Mouse (Mus musculus): Measurements from ENCODE around the gene Pth2r. TPM values are rescaled to one million over a fixed set of nuclear protein-coding genes. Genes with fewer than 3 reads are reported as not detected.

Gene Pth2r
- polyA plus RNA-seq, 1 experiment from 2014 or later = 1.5 TPM

DNA sequence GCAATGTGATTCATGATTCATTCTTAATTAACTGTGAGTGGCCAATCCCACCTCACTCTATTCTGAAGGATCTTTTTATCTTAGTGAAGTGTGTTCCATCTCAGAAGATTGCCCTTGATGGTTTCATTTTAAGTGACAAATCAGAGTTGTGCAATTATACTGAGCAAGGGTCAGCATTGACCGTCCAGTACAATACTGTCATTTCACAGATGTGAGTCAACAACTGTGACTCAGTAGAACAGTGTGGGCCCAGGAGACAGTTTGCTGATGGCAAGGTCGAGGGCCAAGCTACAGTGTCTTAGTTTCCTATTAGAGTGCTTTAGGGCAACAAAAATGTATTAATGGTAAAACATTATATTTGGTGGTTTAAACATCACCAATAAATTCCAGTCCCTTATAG is 55.9 kb downstream of the Pth2r start:
- Histone ChIP-seq H3K9me3 (replicated peaks) (no peaks in the 10 kb centered on the region), H3K9ac (no peak overlapping the region), H3K27me3 (no peaks in the 10 kb centered on the region), H3K4me2 (replicated peaks) (no peak overlapping the region), H3K4me1 (no peaks in the 10 kb centered on the region), H3K36me3 (no peaks in the 10 kb centered on the region), H3K27ac (no peak overlapping the region), H3K4me3 (no peak overlapping the region)
- WGBS = 79% methylated on average over 2 of the region's 2 CpGs
- ATAC-seq (ENCODE audit: low FRiP score) = no peak

DNA sequence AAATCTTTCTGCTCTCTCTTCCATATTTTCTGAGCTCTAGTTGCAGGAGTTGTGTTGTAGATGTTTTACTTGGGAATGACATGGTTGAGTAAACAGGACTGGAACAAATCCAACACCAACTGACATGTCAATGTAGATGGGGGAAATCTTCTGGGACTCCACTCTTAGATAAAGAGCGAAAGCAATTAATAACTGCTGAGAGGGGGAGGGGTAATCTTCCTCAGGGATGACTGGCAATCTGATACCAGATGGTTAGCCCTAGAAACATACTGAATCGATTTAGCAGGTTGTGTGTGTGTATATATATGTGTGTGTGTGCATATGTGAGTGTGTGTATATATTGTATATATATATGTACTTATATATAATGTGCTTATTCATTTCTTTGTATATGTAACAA is 58.4 kb downstream of the Pth2r start:
- no peaks in the 10 kb centered on the region for H3K27me3 ChIP-seq
- ATAC-seq (ENCODE audit: low FRiP score) = peak; percentile 66
- H3K4me2 ChIP-seq (replicated peaks) = no peak overlapping the region
- H3K36me3 ChIP-seq = no peaks in the 10 kb centered on the region
- H3K4me3 ChIP-seq = no peak overlapping the region
- H3K4me1 ChIP-seq = no peaks in the 10 kb centered on the region
- H3K9ac ChIP-seq = no peak overlapping the region
- no peak overlapping the region for H3K27ac ChIP-seq
- no peaks in the 10 kb centered on the region for H3K9me3 ChIP-seq (replicated peaks)
- 53% methylated on average over 2 of the region's 2 CpGs for WGBS

DNA sequence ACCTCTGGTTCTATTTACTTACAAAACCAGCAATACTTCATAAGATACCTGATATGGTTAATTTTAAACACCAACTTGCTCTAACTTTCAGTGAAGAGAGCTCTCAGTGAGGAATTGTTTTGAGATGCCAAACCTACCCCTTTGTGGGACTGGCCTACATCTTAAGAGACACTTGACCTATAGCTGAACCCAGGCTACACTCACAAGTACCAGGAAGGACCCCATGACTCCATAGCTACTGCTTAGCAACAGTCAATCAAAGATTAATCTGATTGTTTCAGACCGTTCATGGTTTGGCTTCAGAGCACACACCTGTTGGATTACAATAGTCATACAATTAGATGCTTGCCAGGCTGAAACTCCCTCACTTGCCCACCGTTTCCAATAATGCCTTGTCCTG is 71.1 kb downstream of the Pth2r start:
- H3K4me3 ChIP-seq = no peak overlapping the region
- no peak for ATAC-seq (ENCODE audit: low FRiP score)

DNA sequence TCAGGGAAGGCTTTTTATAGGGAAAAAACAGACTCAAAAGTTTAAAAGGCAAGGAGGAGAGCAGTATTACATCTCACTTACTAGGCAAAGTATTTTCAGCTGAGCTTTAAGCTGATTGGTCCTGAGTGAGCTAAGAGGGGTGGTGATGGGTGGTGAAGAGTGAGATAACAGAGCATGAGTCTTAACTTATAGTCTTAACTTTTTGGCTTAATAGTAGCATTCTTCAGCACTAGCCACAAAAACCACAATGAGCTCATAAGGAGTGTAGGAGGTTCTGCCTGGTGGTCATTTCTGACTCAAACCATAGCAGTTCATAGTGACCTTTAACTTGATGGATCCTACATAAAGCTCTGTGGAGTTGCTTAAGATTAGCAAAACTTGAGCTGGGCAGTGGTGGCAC is 72.3 kb downstream of the Pth2r start:
- H3K4me1 ChIP-seq = no peaks in the 10 kb centered on the region
- no peaks in the 10 kb centered on the region for H3K36me3 ChIP-seq
- no peak for ATAC-seq (ENCODE audit: low FRiP score)
- H3K9me3 ChIP-seq (replicated peaks) = no peaks in the 10 kb centered on the region
- H3K27ac ChIP-seq = no peak overlapping the region
- H3K4me2 ChIP-seq (replicated peaks) = no peak overlapping the region
- H3K9ac ChIP-seq = no peak overlapping the region
- H3K4me3 ChIP-seq = no peak overlapping the region
- no peaks in the 10 kb centered on the region for H3K27me3 ChIP-seq

More for the DNA sequence above, 71.1 kb downstream of the Pth2r start:
- H3K27ac ChIP-seq = no peak overlapping the region
- no peaks in the 10 kb centered on the region for H3K27me3 ChIP-seq
- no peak overlapping the region for H3K4me2 ChIP-seq (replicated peaks)
- no peaks in the 10 kb centered on the region for H3K36me3 ChIP-seq
- no peak overlapping the region for H3K9ac ChIP-seq
- H3K9me3 ChIP-seq (replicated peaks) = no peaks in the 10 kb centered on the region
- no peaks in the 10 kb centered on the region for H3K4me1 ChIP-seq
- 47% methylated on average over 2 of the region's 2 CpGs for WGBS

DNA sequence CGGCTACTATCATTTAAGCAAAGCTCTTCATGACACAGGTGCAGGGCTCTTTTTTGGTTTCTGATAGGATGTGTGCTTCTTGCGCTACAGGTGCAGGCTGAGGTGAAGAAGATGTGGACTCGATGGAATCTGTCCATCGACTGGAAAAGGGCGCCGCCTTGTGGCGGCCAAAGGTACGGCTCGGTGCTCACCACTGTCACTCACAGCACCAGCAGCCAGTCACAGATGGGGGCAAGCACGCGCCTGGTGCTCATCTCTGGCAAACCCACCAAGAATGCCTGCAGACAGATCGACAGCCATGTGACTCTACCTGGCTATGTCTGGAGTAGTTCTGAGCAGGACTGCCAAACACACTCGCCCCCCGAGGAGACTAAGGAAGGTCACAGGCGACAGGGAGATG is 106.5 kb downstream of the Pth2r start:
- H3K9ac ChIP-seq = no peak overlapping the region
- H3K27me3 ChIP-seq = no peaks in the 10 kb centered on the region
- H3K4me1 ChIP-seq = no peaks in the 10 kb centered on the region
- 39% methylated on average over 15 of the region's 15 CpGs for WGBS
- H3K36me3 ChIP-seq = no peaks in the 10 kb centered on the region
- 0 out of 2 replicates have a peak, but pooled peaks have one; percentile 50 for ATAC-seq (ENCODE audit: low FRiP score)
- no peak overlapping the region for H3K4me2 ChIP-seq (replicated peaks)
- H3K27ac ChIP-seq = no peak overlapping the region
- H3K4me3 ChIP-seq = no peak overlapping the region
- H3K9me3 ChIP-seq (replicated peaks) = no peaks in the 10 kb centered on the region

DNA sequence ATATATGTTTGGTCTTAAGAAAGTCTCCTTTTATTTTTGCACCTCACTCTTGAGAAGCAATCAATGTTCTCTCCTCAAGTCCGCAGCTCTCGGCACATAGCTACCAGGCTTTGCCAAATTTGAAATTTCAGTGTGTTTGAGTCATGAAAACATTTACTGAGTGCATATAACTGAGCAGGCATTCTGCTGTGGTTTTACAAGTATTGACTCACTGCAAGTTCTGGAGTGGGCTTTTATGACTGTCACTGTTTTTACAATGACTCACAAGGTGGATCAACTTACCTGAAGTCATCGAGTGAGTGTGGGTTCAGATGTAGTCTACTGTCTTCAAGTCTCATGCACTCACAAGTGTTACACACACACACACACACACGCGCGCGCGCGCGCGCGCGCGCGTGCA is 107.8 kb downstream of the Pth2r start:
- H3K4me1 ChIP-seq = no peaks in the 10 kb centered on the region
- no peak overlapping the region for H3K4me3 ChIP-seq
- no peaks in the 10 kb centered on the region for H3K27me3 ChIP-seq
- H3K9ac ChIP-seq = no peak overlapping the region
- H3K36me3 ChIP-seq = no peaks in the 10 kb centered on the region
- no peak for ATAC-seq (ENCODE audit: low FRiP score)
- H3K4me2 ChIP-seq (replicated peaks) = no peak overlapping the region
- no peaks in the 10 kb centered on the region for H3K9me3 ChIP-seq (replicated peaks)
- 97% methylated on average over 15 of the region's 15 CpGs for WGBS
- H3K27ac ChIP-seq = no peak overlapping the region

DNA sequence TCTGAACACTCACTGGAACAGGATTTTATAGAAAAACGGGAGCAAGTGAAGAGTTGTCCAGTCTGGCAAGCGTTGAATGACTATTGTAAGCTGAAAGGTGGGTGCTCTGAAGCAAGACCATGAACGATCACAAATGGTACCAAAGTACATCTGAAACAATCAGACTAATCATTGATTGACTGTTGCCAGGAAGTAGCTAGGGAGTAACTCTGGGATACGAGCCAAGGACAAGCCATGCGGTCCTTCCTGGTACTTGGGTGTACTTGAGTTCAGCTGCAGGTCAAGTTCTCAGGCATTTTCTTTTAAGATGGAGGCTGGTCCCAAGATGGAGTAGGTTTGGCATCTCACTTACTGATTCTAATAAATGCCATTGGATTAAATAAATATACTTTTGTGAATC is 125.6 kb downstream of the Pth2r start:
- no peak overlapping the region for H3K4me2 ChIP-seq (replicated peaks)

DNA sequence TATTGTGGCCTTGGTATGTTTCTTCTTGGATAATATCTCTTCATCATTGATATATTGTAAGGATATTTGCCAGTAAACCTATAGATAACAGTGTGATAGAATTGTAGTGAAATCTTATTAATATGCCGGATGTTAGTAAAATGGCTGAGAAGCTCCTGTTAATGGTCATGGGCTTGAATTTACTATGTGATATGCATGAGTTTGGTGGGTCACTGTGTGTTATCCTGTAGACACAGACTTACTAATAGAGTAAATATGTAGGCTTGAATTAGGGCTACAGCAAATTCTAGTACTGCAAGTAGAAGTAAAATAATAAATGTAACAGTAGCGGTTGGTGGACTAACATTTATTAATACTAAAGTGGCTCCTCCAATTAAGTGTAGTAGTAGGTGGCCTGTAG is 139.1 kb downstream of the Pth2r start:
- Histone ChIP-seq H3K27me3 (no peaks in the 10 kb centered on the region), H3K4me1 (no peaks in the 10 kb centered on the region), H3K4me2 (replicated peaks) (no peak overlapping the region), H3K27ac (no peak overlapping the region), H3K9me3 (replicated peaks) (no peaks in the 10 kb centered on the region), H3K4me3 (no peak overlapping the region), H3K36me3 (no peaks in the 10 kb centered on the region), H3K9ac (no peak overlapping the region)
- no peak for ATAC-seq (ENCODE audit: low FRiP score)
- 95% methylated on average over 2 of the region's 2 CpGs for WGBS

More for the DNA sequence above, 125.6 kb downstream of the Pth2r start:
- Histone ChIP-seq H3K4me3 (no peak overlapping the region), H3K36me3 (no peaks in the 10 kb centered on the region), H3K9me3 (replicated peaks) (no peaks in the 10 kb centered on the region), H3K27ac (no peak overlapping the region), H3K27me3 (no peaks in the 10 kb centered on the region), H3K4me1 (no peaks in the 10 kb centered on the region), H3K9ac (no peak overlapping the region)
- 84% methylated on average over 5 of the region's 5 CpGs for WGBS
- no peak for ATAC-seq (ENCODE audit: low FRiP score)

DNA sequence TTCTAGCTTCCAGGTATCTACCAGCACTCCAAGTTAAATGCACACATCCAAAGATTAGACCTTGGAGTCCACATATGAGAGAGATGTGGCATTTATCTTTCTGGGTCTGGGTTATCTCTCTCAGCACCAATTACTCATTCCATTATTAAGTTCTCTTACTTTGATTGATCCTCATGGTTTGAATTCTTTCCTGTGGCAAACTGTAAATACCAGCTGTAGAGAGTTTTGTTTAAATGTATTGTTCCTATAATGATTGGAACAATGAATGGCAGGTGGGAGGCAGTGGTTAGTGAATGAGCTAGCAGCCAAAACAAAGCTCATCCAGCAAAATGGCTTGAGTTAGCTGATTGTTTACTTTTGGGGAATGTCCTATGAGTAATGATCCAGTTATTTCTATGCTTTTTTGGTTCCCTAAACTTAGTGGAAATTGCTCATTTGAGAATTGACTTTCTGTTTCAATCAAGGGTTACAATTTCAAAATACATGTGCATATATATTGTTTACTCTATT is 140.7 kb downstream of the Pth2r start:
- Histone ChIP-seq H3K4me2 (replicated peaks) (no peak overlapping the region), H3K9me3 (replicated peaks) (no peaks in the 10 kb centered on the region), H3K27ac (no peak overlapping the region), H3K36me3 (no peaks in the 10 kb centered on the region), H3K9ac (no peak overlapping the region), H3K27me3 (no peaks in the 10 kb centered on the region), H3K4me1 (no peaks in the 10 kb centered on the region), H3K4me3 (no peak overlapping the region)
- ATAC-seq (ENCODE audit: low FRiP score) = no peak

Other genes with a start within 250 kb of the Pth2r start
- 0.29 and 0.41 TPM in 2 replicates for gene Akr1cl, start 249.3 kb upstream of the Pth2r start, polyA plus RNA-seq (2016; fragmentation: Nextera tagmentation; extraction: Ambion mirVana)
- not detected in 2 replicates for gene Cryge, start 230.9 kb upstream of the Pth2r start, polyA plus RNA-seq (2016; fragmentation: Nextera tagmentation; extraction: Ambion mirVana)
- not detected in 2 replicates for gene Crygd, start 218.6 kb upstream of the Pth2r start, polyA plus RNA-seq (2016; fragmentation: Nextera tagmentation; extraction: Ambion mirVana)
- not detected in 2 replicates for gene Crygc, start 208.4 kb upstream of the Pth2r start, polyA plus RNA-seq (2016; fragmentation: Nextera tagmentation; extraction: Ambion mirVana)
- gene Crygb, start 199.8 kb upstream of the Pth2r start, polyA plus RNA-seq (2016; fragmentation: Nextera tagmentation; extraction: Ambion mirVana) = not detected in 2 replicates
- not detected in 2 replicates for gene Cryga, start 178.7 kb upstream of the Pth2r start, polyA plus RNA-seq (2016; fragmentation: Nextera tagmentation; extraction: Ambion mirVana)
- not detected in 2 replicates for gene Gm28845, start 162.5 kb upstream of the Pth2r start, polyA plus RNA-seq (2016; fragmentation: Nextera tagmentation; extraction: Ambion mirVana)
- gene D630023F18Rik, start 158.8 kb upstream of the Pth2r start, polyA plus RNA-seq (2016; fragmentation: Nextera tagmentation; extraction: Ambion mirVana) = 0.39 and 0.42 TPM in 2 replicates
- 383 and 401 TPM in 2 replicates for gene Idh1, start 95.6 kb upstream of the Pth2r start, polyA plus RNA-seq (2016; fragmentation: Nextera tagmentation; extraction: Ambion mirVana)
- 18.9 and 20.2 TPM in 2 replicates for gene Pikfyve, start 95.4 kb upstream of the Pth2r start, polyA plus RNA-seq (2016; fragmentation: Nextera tagmentation; extraction: Ambion mirVana)

All from hindbrain, embryonic 12.5 days (tissue).